Mouse (Mus musculus) mouse trophoblast stem cell (cell line): ENCODE results near the gene Hapln2.

Experiments
- in situ Hi-C, 2 experiments: fragments of 300-500 bp; cut with MseI, MboI; formaldehyde crosslinking; loops; 2 replicates in 1 of 2; 3 replicates in 1 of 2; pipeline ENCODE4 v1.15.1; 2025

Hapln2 gene

GRCm38 (mm10) chr3:88027434-88028186, at the start of gene Hapln2:
Hapln2 (minus strand) TSS chr3:88027583.
- in situ Hi-C loops, result no loop called here

- in situ Hi-C loops, result loop anchor here (5.0 kb wide), 2 partner anchors 57 to 67 kb away; no protein-coding TSS in a partner anchor
Observed at GRCm38 (mm10) chr3:88074766-88075165, 47.4 kb upstream of the Hapln2 start.

GRCm38 (mm10) chr3:88074351-88074750, 47.0 kb upstream of the Hapln2 start:
- in situ Hi-C loops, result loop anchor here (5.0 kb wide), 2 partner anchors 57 to 67 kb away; no protein-coding TSS in a partner anchor

GRCm38 (mm10) chr3:88073631-88074030, 46.2 kb upstream of the Hapln2 start:
- in situ Hi-C loops, result loop anchor here (5.0 kb wide), 2 partner anchors 56 to 66 kb away; no protein-coding TSS in a partner anchor

- in situ Hi-C loops, result loop anchor here (5.0 kb wide), 2 partner anchors 54 to 64 kb away; no protein-coding TSS in a partner anchor
Observed at GRCm38 (mm10) chr3:88071783-88072182, 44.4 kb upstream of the Hapln2 start.

- in situ Hi-C loops, result no loop called here
Observed at GRCm38 (mm10) chr3:88068386-88068785, 41.0 kb upstream of the Hapln2 start.

GRCm38 (mm10) chr3:88057902-88058696, 30.7 kb upstream of the Hapln2 start, which contains the start of gene Naxe:
Naxe (minus strand) TSS chr3:88058495.
- in situ Hi-C loops, result no loop called here

GRCm38 (mm10) chr3:88057030-88057429, 29.6 kb upstream of the Hapln2 start:
- in situ Hi-C loops, result no loop called here

- in situ Hi-C loops, result no loop called here
Observed at GRCm38 (mm10) chr3:88049532-88049931, 22.1 kb upstream of the Hapln2 start.

- in situ Hi-C loops, result no loop called here
Observed at GRCm38 (mm10) chr3:88042661-88043421, 15.5 kb upstream of the Hapln2 start, which contains the start of gene Gpatch4. Gpatch4 (plus strand) TSS chr3:88043108.

GRCm38 (mm10) chr3:88035561-88036293, 8.3 kb upstream of the Hapln2 start:
- in situ Hi-C loops, result no loop called here

GRCm38 (mm10) chr3:88033506-88033905, 6.1 kb upstream of the Hapln2 start:
- in situ Hi-C loops, result no loop called here

- in situ Hi-C loops, result no loop called here
Observed at GRCm38 (mm10) chr3:88030608-88031395, 3.4 kb upstream of the Hapln2 start.

GRCm38 (mm10) chr3:88026823-88027222, 560 bp downstream of the Hapln2 start:
- in situ Hi-C loops, result no loop called here

- in situ Hi-C loops, result no loop called here
Observed at GRCm38 (mm10) chr3:88023192-88024074, 4.0 kb downstream of the Hapln2 start.

- in situ Hi-C loops, result no loop called here
Observed at GRCm38 (mm10) chr3:88022322-88023191, 4.8 kb downstream of the Hapln2 start.

GRCm38 (mm10) chr3:88010634-88011265, 16.6 kb downstream of the Hapln2 start:
- in situ Hi-C loops, result no loop called here
